Mouse (Mus musculus) heart, adult 2 months (tissue): ENCODE measurements around the gene Col4a1.

Experiments used
- CTCF ChIP-seq: fragments of 200-600 bp; IDR thresholded peaks from 2 replicates; pipeline ENCODE4 v1.8.1; 2022; ENCODE audit warnings: antibody characterized with exemption, mild to moderate bottlenecking, moderate library complexity
- POLR2A ChIP-seq: fragments of 200-500 bp; IDR thresholded peaks from 2 replicates; pipeline ENCODE4 v1.6.1; 2011; ENCODE audit warnings: mild to moderate bottlenecking, low read depth, low read length, control low read depth; ENCODE audit not compliant: insufficient read depth

- TF ChIP-seq POLR2A, result no peak
- no peak for TF ChIP-seq CTCF
Measured at GRCm38 (mm10) chr8:11150268-11150667, 162.4 kb downstream of the Col4a1 start.
